Mouse (Mus musculus) ES-E14 (cell line): ENCODE results near the gene Fbxl7. TPM values are rescaled to one million over a fixed set of nuclear protein-coding genes. Genes with fewer than 3 reads are reported as not detected.

ENCODE experiments used
- DNase-seq: peaks from one replicate; pipeline ENCODE4 v3.0.0-alpha.2; 2013; ENCODE audit warnings: low read depth, low spot score
- H3K27ac ChIP-seq: 2 replicates; pipeline ENCODE4 v1.5.1; 2012; ENCODE audit warnings: low read depth, mild to moderate bottlenecking, low read length, moderate library complexity, mixed read lengths; ENCODE audit not compliant: poor library complexity, insufficient read depth, severe bottlenecking
- H3K36me3 ChIP-seq: 2 replicates; pipeline ENCODE4 v1.6.1; 2012; ENCODE audit warnings: mild to moderate bottlenecking, low read length, moderate library complexity, mixed read lengths; ENCODE audit not compliant: control insufficient read depth, poor library complexity, insufficient read depth, severe bottlenecking
- H3K4me1 ChIP-seq, 2 experiments: fragments of 150-350 bp in 1 of 2; sonication (generic) in 1 of 2; 2 replicates each; pipeline ENCODE4 v1.6.1; 2012; ENCODE audit warnings: low read length in 2 of 2, mild to moderate bottlenecking in 1 of 2, mixed read lengths in 1 of 2; ENCODE audit not compliant: control insufficient read depth in 2 of 2, insufficient read depth in 2 of 2, poor library complexity in 1 of 2
- H3K4me3 ChIP-seq, 2 experiments: fragments of 150-350 bp in 1 of 2; sonication (generic) in 1 of 2; 2 replicates each; pipeline ENCODE4 v1.5.1; 2012; ENCODE audit warnings: low read length in 2 of 2, low read depth in 1 of 2, mild to moderate bottlenecking in 1 of 2, mixed read lengths in 1 of 2; ENCODE audit not compliant: insufficient read depth in 1 of 2, poor library complexity in 1 of 2, severe bottlenecking in 1 of 2
- H3K9ac ChIP-seq: 2 replicates; pipeline ENCODE4 v1.6.1; 2012; ENCODE audit warnings: low read depth, mild to moderate bottlenecking, low read length, mixed read lengths; ENCODE audit not compliant: poor library complexity, insufficient read depth, severe bottlenecking
- H3K9me3 ChIP-seq: fragments of 150-350 bp; sonication (generic); 2 replicates; pipeline ENCODE4 v1.6.1; 2012; ENCODE audit warnings: low read depth, mild to moderate bottlenecking, low read length; ENCODE audit not compliant: control insufficient read depth, insufficient read depth
- CHD2 ChIP-seq: IDR thresholded peaks from 2 replicates; pipeline ENCODE4 v1.6.1; 2014; ENCODE audit warnings: mild to moderate bottlenecking, low read depth, low read length, inconsistent platforms
- HCFC1 ChIP-seq: IDR thresholded peaks from 2 replicates; pipeline ENCODE4 v1.6.1; 2012; ENCODE audit warnings: low read length, inconsistent platforms, borderline replicate concordance; ENCODE audit not compliant: insufficient read depth
- MAFK ChIP-seq: IDR thresholded peaks from 2 replicates; pipeline ENCODE4 v1.6.1; 2014; ENCODE audit warnings: mild to moderate bottlenecking, low read depth, low read length, inconsistent platforms; ENCODE audit not compliant: insufficient read depth
- ZC3H11A ChIP-seq: IDR thresholded peaks from 2 replicates; pipeline ENCODE4 v1.6.1; 2012; ENCODE audit warnings: low read depth, mild to moderate bottlenecking, inconsistent platforms, low read length, borderline replicate concordance
- ZNF384 ChIP-seq: IDR thresholded peaks from 2 replicates; pipeline ENCODE4 v1.6.1; 2012; ENCODE audit warnings: low read depth, low read length, inconsistent platforms
- in situ Hi-C, 2 experiments: fragments of 600-800 bp; cut with MboI; formaldehyde crosslinking; loops; one replicate each; pipeline ENCODE4 v1.15.1; 2025; ENCODE audit warnings: low sequenced_read_pairs in 2 of 2, inconsistent platforms in 1 of 2; ENCODE audit not compliant: unreplicated experiment in 2 of 2
- total RNA-seq: library from RNA; depleted of rRNA; stranded (reverse); fragments of 300-350 nt; gene quantifications from 2 replicates; pipeline ENCODE4 v1.2.3, GENCODE M21; 2012; rRNA removed

The Fbxl7 gene
- 0.98 and 1.2 TPM in 2 replicates for total RNA-seq

- no peak for TF ChIP-seq ZC3H11A
- TF ChIP-seq ZNF384: no peak
- no peak for TF ChIP-seq CHD2
- no peak for TF ChIP-seq MAFK
- no peak for TF ChIP-seq HCFC1
- Histone ChIP-seq H3K36me3 (no peaks in the 10 kb centered on the region), H3K9ac (peak within 1 kb of the TSS; percentile 69), H3K27ac (no peak within 1 kb of the TSS), H3K9me3 (no peaks in the 10 kb centered on the region), H3K4me1 (no peaks in the 10 kb centered on the region), H3K4me3 (peak within 1 kb of the TSS; percentile 74 to 90)
- DNase-seq: peak; percentile 34
- in situ Hi-C loops: no loop called here
Observed at GRCm38 (mm10) chr15:26895251-26895711, at the start of gene Fbxl7. TSS of gene Fbxl7 (minus strand) at chr15:26895580.

DNA sequence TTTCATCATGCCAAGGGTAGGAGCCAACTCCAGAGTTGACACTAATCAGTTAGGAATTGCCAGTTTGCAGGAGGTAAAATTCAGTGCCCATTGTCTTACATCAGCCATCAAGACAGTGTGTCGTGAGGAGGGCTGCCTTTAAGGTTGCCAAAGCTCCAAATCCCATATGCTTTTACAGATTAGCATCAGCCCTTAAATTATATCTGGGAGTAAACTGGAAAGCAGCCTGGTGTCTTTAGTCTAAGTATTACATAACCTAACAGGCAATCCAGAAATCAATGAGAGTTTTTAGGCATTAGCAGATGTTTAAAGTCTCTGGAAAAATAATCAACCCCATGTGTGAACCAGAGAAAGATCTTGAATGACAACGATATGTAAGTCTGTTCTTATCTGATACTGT is 26.6 kb upstream of the Fbxl7 start:
- H3K9me3 ChIP-seq: no peaks in the 10 kb centered on the region
- H3K36me3 ChIP-seq: no peaks in the 10 kb centered on the region
- in situ Hi-C loops: no loop called here
- no peak overlapping the region for H3K27ac ChIP-seq
- H3K9ac ChIP-seq: no peak overlapping the region
- no peak for DNase-seq
- no peak overlapping the region for H3K4me3 ChIP-seq
- no peak for TF ChIP-seq HCFC1
- TF ChIP-seq ZC3H11A: no peak
- no peak for TF ChIP-seq ZNF384
- no peak for TF ChIP-seq MAFK
- no peak for TF ChIP-seq CHD2
- H3K4me1 ChIP-seq: no peaks in the 10 kb centered on the region

- no peak overlapping the region for H3K9ac ChIP-seq
- TF ChIP-seq ZNF384 (no peak), CHD2 (no peak), ZC3H11A (no peak), MAFK (no peak), HCFC1 (no peak)
- no peaks in the 10 kb centered on the region; the same call in 1 of the 2 replicates for H3K9me3 ChIP-seq
- H3K4me1 ChIP-seq: no peaks in the 10 kb centered on the region
- H3K4me3 ChIP-seq: no peak overlapping the region
- in situ Hi-C loops: no loop called here
- H3K36me3 ChIP-seq: no peaks in the 10 kb centered on the region
- H3K27ac ChIP-seq: no peak overlapping the region
- DNase-seq: no peak
Observed at GRCm38 (mm10) chr15:26913427-26913826, 18.0 kb upstream of the Fbxl7 start.

- in situ Hi-C loops: no loop called here
- H3K27ac ChIP-seq: no peak overlapping the region
- H3K9ac ChIP-seq: peak overlapping the region; percentile 69
- no peaks in the 10 kb centered on the region for H3K4me1 ChIP-seq
- DNase-seq: peak; percentile 39
- H3K36me3 ChIP-seq: no peaks in the 10 kb centered on the region
- TF ChIP-seq MAFK (no peak), ZNF384 (peak; percentile 9; the same call in 1 of the 2 replicates)
- no peaks in the 10 kb centered on the region for H3K9me3 ChIP-seq
- H3K4me3 ChIP-seq: peak overlapping the region; percentile 74 to 90
Observed at GRCm38 (mm10) chr15:26895761-26896160, 381 bp upstream of the Fbxl7 start.

DNA sequence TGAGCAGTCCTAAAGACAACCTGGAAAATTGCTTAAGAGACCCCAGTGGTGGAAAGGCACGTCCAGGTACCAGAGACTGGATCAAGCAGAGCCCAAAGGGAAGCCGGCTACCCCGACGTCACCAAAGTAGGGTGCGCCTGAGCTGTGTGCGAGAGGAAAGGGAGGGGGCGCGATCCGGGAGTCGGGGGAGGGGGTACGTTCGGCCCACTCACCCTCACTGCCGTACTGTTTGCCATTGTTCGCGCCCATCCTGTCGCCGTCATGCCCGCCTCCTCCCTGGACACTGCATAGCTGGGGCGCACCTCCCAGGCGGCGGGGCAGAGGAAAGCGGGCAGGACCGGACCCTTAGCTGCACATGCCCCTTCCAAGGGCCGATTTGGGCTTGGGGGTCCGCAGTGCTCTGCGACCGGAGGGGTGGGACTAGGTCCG is 565 bp downstream of the Fbxl7 start:
- Histone ChIP-seq H3K36me3 (no peaks in the 10 kb centered on the region), H3K4me1 (no peaks in the 10 kb centered on the region), H3K4me3 (peak overlapping the region; percentile 74 to 90), H3K27ac (no peak overlapping the region), H3K9ac (peak overlapping the region; percentile 69), H3K9me3 (no peaks in the 10 kb centered on the region)
- TF ChIP-seq MAFK (no peak), ZNF384 (no peak), HCFC1 (no peak), CHD2 (no peak), ZC3H11A (no peak)
- in situ Hi-C loops: no loop called here
- peak; percentile 17 for DNase-seq
